Mouse (Mus musculus): ENCODE data around the gene Dpf3. TPM values are rescaled to one million over a fixed set of nuclear protein-coding genes. Genes with fewer than 3 reads are reported as not detected.

Gene Dpf3
- total RNA-seq, 2 experiments from 2014 or later = 22.5 to 26.3 TPM

- DNase-seq = no peak
- TF ChIP-seq CTCF (IDR thresholded peaks at IDR 0.05) = no peak
- intact Hi-C loops (cut with DNase I) = loop anchor here (10.0 kb wide), 1 partner anchor 223 kb away; no protein-coding TSS in a partner anchor
Observed at GRCm38 (mm10) chr12:83337776-83338149, 149.8 kb downstream of the Dpf3 start.

GRCm38 (mm10) chr12:83337077-83337775, 150.3 kb downstream of the Dpf3 start:
- H3K27ac ChIP-seq = no peak overlapping the region
- TF ChIP-seq CTCF (IDR thresholded peaks at IDR 0.05) = no peak
- intact Hi-C loops (cut with DNase I) = loop anchor here (10.0 kb wide), 1 partner anchor 222 kb away; no protein-coding TSS in a partner anchor
- DNase-seq = no peak
- no peak overlapping the region for H3K4me3 ChIP-seq

More at GRCm38 (mm10) chr12:83337776-83338149, 149.8 kb downstream of the Dpf3 start:
- H3K4me3 ChIP-seq = no peak overlapping the region
- no peak overlapping the region for H3K27ac ChIP-seq

- Histone ChIP-seq H3K27ac (no peak overlapping the region), H3K4me3 (no peak overlapping the region)
- intact Hi-C loops (cut with DNase I) = loop anchor here (10.0 kb wide), 1 partner anchor 215 kb away; no protein-coding TSS in a partner anchor
- no peak for TF ChIP-seq CTCF (IDR thresholded peaks at IDR 0.05)
- DNase-seq = no peak
Observed at GRCm38 (mm10) chr12:83330056-83330455, 157.5 kb downstream of the Dpf3 start.

GRCm38 (mm10) chr12:83328899-83329298, 158.6 kb downstream of the Dpf3 start:
- Histone ChIP-seq H3K4me3 (no peak overlapping the region), H3K27ac (no peak overlapping the region)
- TF ChIP-seq CTCF (IDR thresholded peaks at IDR 0.05) = no peak
- intact Hi-C loops (cut with DNase I) = no loop called here
- peak; percentile 33 for DNase-seq

- no peak for DNase-seq
- intact Hi-C loops (cut with DNase I) = no loop called here
- peak overlapping the region; percentile 31; the same call in 1 of the 2 replicates for H3K27ac ChIP-seq
- no peak overlapping the region for H3K4me3 ChIP-seq
- TF ChIP-seq CTCF (IDR thresholded peaks at IDR 0.05) = no peak
Observed at GRCm38 (mm10) chr12:83328491-83328890, 159.0 kb downstream of the Dpf3 start.

GRCm38 (mm10) chr12:83327451-83327850, 160.1 kb downstream of the Dpf3 start:
- Histone ChIP-seq H3K27ac (peak overlapping the region; percentile 51), H3K4me3 (no peak overlapping the region)
- DNase-seq = no peak
- no peak for TF ChIP-seq CTCF (IDR thresholded peaks at IDR 0.05)
- intact Hi-C loops (cut with DNase I) = no loop called here

GRCm38 (mm10) chr12:83320725-83321124, 166.8 kb downstream of the Dpf3 start:
- no peak for TF ChIP-seq CTCF (IDR thresholded peaks at IDR 0.05)
- no peak overlapping the region for H3K27ac ChIP-seq
- no peak overlapping the region for H3K4me3 ChIP-seq
- no peak for DNase-seq
- intact Hi-C loops (cut with DNase I) = no loop called here

- no peak for DNase-seq
- Histone ChIP-seq H3K4me3 (no peak overlapping the region), H3K27ac (no peak overlapping the region)
- intact Hi-C loops (cut with DNase I) = no loop called here
- no peak for TF ChIP-seq CTCF (IDR thresholded peaks at IDR 0.05)
Observed at GRCm38 (mm10) chr12:83317646-83318443, 169.7 kb downstream of the Dpf3 start.

- DNase-seq = no peak
- intact Hi-C loops (cut with DNase I) = no loop called here
- no peak overlapping the region for H3K4me3 ChIP-seq
- no peak overlapping the region for H3K27ac ChIP-seq
- TF ChIP-seq CTCF (IDR thresholded peaks at IDR 0.05) = no peak
Observed at GRCm38 (mm10) chr12:83314666-83315065, 172.8 kb downstream of the Dpf3 start.

- H3K4me3 ChIP-seq = no peak overlapping the region
- intact Hi-C loops (cut with DNase I) = no loop called here
- no peak overlapping the region for H3K27ac ChIP-seq
- no peak for TF ChIP-seq CTCF (IDR thresholded peaks at IDR 0.05)
- no peak for DNase-seq
Observed at GRCm38 (mm10) chr12:83312818-83313217, 174.7 kb downstream of the Dpf3 start.

- Histone ChIP-seq H3K4me3 (no peak overlapping the region), H3K27ac (no peak overlapping the region)
- TF ChIP-seq CTCF (IDR thresholded peaks at IDR 0.05) = no peak
- intact Hi-C loops (cut with DNase I) = no loop called here
- peak; percentile 8 for DNase-seq
Observed at GRCm38 (mm10) chr12:83310567-83310966, 176.9 kb downstream of the Dpf3 start.

GRCm38 (mm10) chr12:83309031-83309804, 178.3 kb downstream of the Dpf3 start:
- DNase-seq = no peak
- intact Hi-C loops (cut with DNase I) = no loop called here

More at GRCm38 (mm10) chr12:83309031-83309804, 178.3 kb downstream of the Dpf3 start:
- H3K27ac ChIP-seq = no peak overlapping the region
- no peak for TF ChIP-seq CTCF (IDR thresholded peaks at IDR 0.05)
- H3K4me3 ChIP-seq = no peak overlapping the region

Data from gastrocnemius, adult 2 months (tissue).